Mouse (Mus musculus): Measurements from ENCODE around the gene Mkrn2. TPM values are rescaled to one million over a fixed set of nuclear protein-coding genes. Genes with fewer than 3 reads are reported as not detected.
A peak's percentile ranks its signal among the peaks of the same experiment; 100 is the strongest.

The Mkrn2 gene
- total and polyA plus RNA-seq, 2 experiments: 19.9 to 58.1 TPM

DNA sequence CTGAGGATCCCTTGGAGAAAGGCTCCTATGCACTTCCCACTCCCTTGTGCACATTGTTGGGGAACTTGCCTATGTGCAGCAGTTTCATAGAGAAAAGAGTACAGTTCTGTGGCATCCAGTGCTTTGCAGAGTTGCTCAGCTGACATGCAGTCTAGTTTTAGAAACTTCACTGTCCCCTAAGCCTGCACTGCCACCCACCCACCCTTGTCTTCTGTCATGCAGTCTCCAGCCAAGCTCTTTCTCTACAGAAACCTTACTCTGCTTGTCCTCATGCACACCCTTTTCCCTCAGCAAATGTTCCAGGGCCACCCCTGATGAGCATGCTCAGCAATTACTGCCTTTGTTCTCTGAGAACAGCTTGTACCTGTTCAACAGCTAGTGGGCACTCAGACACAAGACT is 12.1 kb downstream of the Mkrn2 start:
- no peak for TF ChIP-seq CTCF (IDR thresholded peaks at IDR 0.05; ENCODE audit: low read depth, low read length)
- TF ChIP-seq POLR2A (IDR thresholded peaks at IDR 0.05; ENCODE audit: extremely low read depth, insufficient read depth, low read length): no peak
- no peak overlapping the region for H3K27ac ChIP-seq (replicated peaks; ENCODE audit: insufficient read depth, low read depth, low read length)
- peaks cover 38% of the 10 kb centered on the region for H3K36me3 ChIP-seq (ENCODE audit: control insufficient read depth, insufficient read depth, low read length)

DNA sequence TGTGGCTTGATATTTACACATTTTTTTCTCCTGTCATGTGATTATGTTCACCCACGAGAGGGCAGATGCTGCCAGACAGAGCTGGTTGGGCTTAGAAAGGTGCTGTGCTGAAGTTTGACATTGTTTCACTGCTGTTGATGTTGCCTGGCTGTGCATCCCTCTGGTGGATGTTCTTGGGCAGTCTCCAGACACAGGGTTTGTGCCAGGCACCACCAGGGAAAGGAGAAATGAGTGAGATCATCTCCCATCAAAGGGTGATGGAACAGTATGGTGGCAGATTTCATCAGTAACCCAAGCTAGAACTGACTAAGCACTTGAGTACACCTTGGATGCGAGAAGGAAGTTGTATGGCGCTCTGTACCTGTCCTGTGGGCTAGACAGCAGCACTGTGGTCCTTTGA is 14.3 kb downstream of the Mkrn2 start:
- no peak overlapping the region for H3K9ac ChIP-seq (ENCODE audit: low read depth, low read length)
- TF ChIP-seq CTCF (IDR thresholded peaks at IDR 0.05; ENCODE audit: low read depth, low read length): no peak
- no peak for TF ChIP-seq POLR2A (IDR thresholded peaks at IDR 0.05; ENCODE audit: extremely low read depth, insufficient read depth, low read length)
- no peak overlapping the region for H3K4me3 ChIP-seq (ENCODE audit: insufficient read depth, low read depth, low read length)
- no peaks in the 10 kb centered on the region for H3K79me2 ChIP-seq (ENCODE audit: control insufficient read depth, insufficient read depth, low read length)
- H3K36me3 ChIP-seq (ENCODE audit: control insufficient read depth, insufficient read depth, low read length): peaks cover 48% of the 10 kb centered on the region
- H3K4me1 ChIP-seq (ENCODE audit: control insufficient read depth, insufficient read depth, low read length): peaks cover 5% of the 10 kb centered on the region; the same call in 1 of the 2 replicates
- H3K27me3 ChIP-seq (ENCODE audit: control insufficient read depth, insufficient read depth, low read length): no peaks in the 10 kb centered on the region
- WGBS: 69% methylated on average over 3 of the region's 3 CpGs
- H3K27ac ChIP-seq (replicated peaks; ENCODE audit: insufficient read depth, low read depth, low read length): no peak overlapping the region
- DNase-seq (ENCODE audit: extremely low read depth, low read depth, low spot score): no peak

More for the DNA sequence above, 12.1 kb downstream of the Mkrn2 start:
- Histone ChIP-seq H3K27me3 (ENCODE audit: control insufficient read depth, insufficient read depth, low read length) (no peaks in the 10 kb centered on the region), H3K4me3 (ENCODE audit: insufficient read depth, low read depth, low read length) (no peak overlapping the region), H3K9ac (ENCODE audit: low read depth, low read length) (no peak overlapping the region), H3K79me2 (ENCODE audit: control insufficient read depth, insufficient read depth, low read length) (peaks cover 1% of the 10 kb centered on the region; the same call in 1 of the 2 replicates), H3K4me1 (ENCODE audit: control insufficient read depth, insufficient read depth, low read length) (peaks cover 5% of the 10 kb centered on the region; the same call in 1 of the 2 replicates)
- no peak for DNase-seq (ENCODE audit: extremely low read depth, low read depth, low spot score)

DNA sequence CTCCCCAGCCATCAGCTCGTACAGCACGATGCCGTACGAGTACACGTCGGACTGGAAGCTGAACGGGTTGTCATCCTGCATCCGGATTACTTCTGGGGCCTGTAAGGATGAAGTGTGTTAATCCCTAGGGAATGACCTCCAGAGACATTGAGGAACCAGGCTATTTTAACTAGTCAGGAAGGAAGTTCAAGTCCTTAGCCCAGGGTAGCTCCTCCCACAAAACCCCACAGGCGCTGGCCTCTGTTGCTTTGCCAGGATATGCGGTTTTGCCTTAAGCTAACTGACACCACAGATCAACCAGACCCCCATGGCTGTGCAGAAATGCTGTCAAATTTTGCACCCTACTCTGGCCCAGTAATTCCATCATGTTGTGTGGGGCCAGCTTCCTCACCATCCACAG is 18.1 kb downstream of the Mkrn2 start:
- Histone ChIP-seq H3K36me3 (ENCODE audit: control insufficient read depth, insufficient read depth, low read length) (peaks cover 59% of the 10 kb centered on the region), H3K4me1 (ENCODE audit: control insufficient read depth, insufficient read depth, low read length) (peaks cover 5% of the 10 kb centered on the region; the same call in 1 of the 2 replicates), H3K27me3 (ENCODE audit: control insufficient read depth, insufficient read depth, low read length) (no peaks in the 10 kb centered on the region), H3K27ac (replicated peaks; ENCODE audit: insufficient read depth, low read depth, low read length) (no peak overlapping the region), H3K4me3 (ENCODE audit: insufficient read depth, low read depth, low read length) (no peak overlapping the region), H3K9ac (ENCODE audit: low read depth, low read length) (no peak overlapping the region), H3K79me2 (ENCODE audit: control insufficient read depth, insufficient read depth, low read length) (no peaks in the 10 kb centered on the region)
- no peak for DNase-seq (ENCODE audit: extremely low read depth, low read depth, low spot score)
- 74% methylated on average over 10 of the region's 10 CpGs for WGBS
- TF ChIP-seq POLR2A (IDR thresholded peaks at IDR 0.05; ENCODE audit: extremely low read depth, insufficient read depth, low read length) (no peak), CTCF (IDR thresholded peaks at IDR 0.05; ENCODE audit: low read depth, low read length) (no peak)

DNA sequence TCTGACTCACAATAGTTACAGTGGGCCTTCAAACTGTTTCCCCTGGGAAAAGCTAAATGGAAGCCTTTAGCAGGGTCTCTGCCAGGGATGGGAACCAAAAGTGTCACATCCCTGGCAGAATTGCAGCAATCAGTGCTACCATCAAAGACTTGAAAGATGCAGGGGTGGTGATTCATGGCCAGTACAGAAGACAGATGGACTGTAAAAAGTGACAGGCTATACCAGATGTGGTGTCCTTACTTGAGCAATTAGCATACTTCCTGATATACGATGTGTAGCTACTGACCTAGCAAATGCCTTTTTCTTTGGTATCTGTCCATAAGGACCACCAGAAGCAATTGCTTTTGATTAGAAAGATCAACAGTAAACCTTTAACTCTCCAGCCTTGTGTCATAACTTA is 19.2 kb downstream of the Mkrn2 start:
- H3K36me3 ChIP-seq (ENCODE audit: control insufficient read depth, insufficient read depth, low read length): peaks cover 67% of the 10 kb centered on the region

DNA sequence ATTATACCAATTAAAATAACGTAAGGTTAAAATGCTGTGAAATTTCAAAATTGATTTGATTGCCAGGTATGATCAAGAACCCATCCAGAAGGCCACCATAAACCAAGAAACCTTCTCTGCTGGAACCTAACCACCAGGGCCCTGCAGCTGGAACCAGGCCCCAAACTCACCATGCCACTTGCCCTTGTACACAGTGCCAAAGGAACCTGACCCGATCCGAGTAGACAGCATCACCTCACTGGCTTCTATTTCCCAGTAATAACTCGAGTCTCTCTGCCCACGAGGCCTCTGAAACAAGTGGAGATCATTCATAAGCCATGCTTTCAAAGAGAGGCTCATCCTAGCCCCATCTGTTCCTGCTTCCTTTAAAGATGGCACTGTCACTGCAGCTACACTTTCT is 24.4 kb downstream of the Mkrn2 start:
- Histone ChIP-seq H3K27ac (replicated peaks; ENCODE audit: insufficient read depth, low read depth, low read length) (no peak overlapping the region), H3K36me3 (ENCODE audit: control insufficient read depth, insufficient read depth, low read length) (peaks cover 69% of the 10 kb centered on the region), H3K9ac (ENCODE audit: low read depth, low read length) (no peak overlapping the region), H3K27me3 (ENCODE audit: control insufficient read depth, insufficient read depth, low read length) (no peaks in the 10 kb centered on the region), H3K4me3 (ENCODE audit: insufficient read depth, low read depth, low read length) (no peak overlapping the region), H3K79me2 (ENCODE audit: control insufficient read depth, insufficient read depth, low read length) (no peaks in the 10 kb centered on the region), H3K4me1 (ENCODE audit: control insufficient read depth, insufficient read depth, low read length) (peaks cover 4% of the 10 kb centered on the region)
- no peak for DNase-seq (ENCODE audit: extremely low read depth, low read depth, low spot score)
- WGBS: 64% methylated on average over 5 of the region's 5 CpGs
- TF ChIP-seq CTCF (IDR thresholded peaks at IDR 0.05; ENCODE audit: low read depth, low read length) (no peak), POLR2A (IDR thresholded peaks at IDR 0.05; ENCODE audit: extremely low read depth, insufficient read depth, low read length) (no peak)

More for the DNA sequence above, 19.2 kb downstream of the Mkrn2 start:
- Histone ChIP-seq H3K4me1 (ENCODE audit: control insufficient read depth, insufficient read depth, low read length) (peaks cover 4% of the 10 kb centered on the region; the same call in 1 of the 2 replicates), H3K9ac (ENCODE audit: low read depth, low read length) (no peak overlapping the region), H3K79me2 (ENCODE audit: control insufficient read depth, insufficient read depth, low read length) (no peaks in the 10 kb centered on the region), H3K4me3 (ENCODE audit: insufficient read depth, low read depth, low read length) (no peak overlapping the region), H3K27me3 (ENCODE audit: control insufficient read depth, insufficient read depth, low read length) (no peaks in the 10 kb centered on the region), H3K27ac (replicated peaks; ENCODE audit: insufficient read depth, low read depth, low read length) (no peak overlapping the region)
- no peak for TF ChIP-seq POLR2A (IDR thresholded peaks at IDR 0.05; ENCODE audit: extremely low read depth, insufficient read depth, low read length)
- TF ChIP-seq CTCF (IDR thresholded peaks at IDR 0.05; ENCODE audit: low read depth, low read length): no peak
- 79% methylated on average over 1 of the region's 1 CpGs for WGBS
- no peak for DNase-seq (ENCODE audit: extremely low read depth, low read depth, low spot score)

DNA sequence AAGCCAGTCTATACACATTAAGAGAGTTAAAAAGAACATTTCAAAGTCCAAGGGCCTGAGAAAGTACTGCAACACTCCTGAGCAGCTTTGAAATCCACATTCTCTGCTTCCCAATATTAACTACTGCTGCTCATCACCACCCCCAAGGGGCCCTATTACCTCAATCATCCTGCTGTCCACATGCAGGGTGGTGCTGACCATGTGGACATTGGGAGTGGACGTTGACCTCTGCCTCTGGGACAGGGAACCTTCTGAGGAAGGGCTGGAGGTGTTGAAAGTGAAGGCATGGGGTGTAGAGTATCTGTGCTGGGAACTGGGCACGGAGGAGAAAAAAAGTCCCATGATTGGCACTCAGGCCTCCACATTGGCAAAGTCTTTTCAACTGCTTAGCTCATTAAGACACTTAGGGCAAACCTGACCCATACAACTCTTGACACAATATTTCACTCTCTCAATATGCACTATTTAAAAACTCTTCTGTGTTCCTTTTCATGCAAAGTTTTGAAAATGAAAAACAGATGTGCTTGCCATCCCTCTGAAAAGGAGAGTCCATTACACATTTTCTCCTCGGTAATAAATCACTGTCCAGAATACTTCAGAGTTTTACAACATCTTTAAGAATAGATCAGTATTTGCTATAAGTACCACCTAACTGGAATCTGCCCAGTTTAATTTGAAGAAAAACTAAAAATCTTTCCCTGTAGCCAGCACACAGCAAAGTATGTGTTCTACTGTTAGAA is 29.5 kb downstream of the Mkrn2 start:
- H3K4me3 ChIP-seq (ENCODE audit: insufficient read depth, low read depth, low read length): no peak overlapping the region
- peak; percentile 78 for DNase-seq (ENCODE audit: extremely low read depth, low read depth, low spot score)
- H3K27me3 ChIP-seq (ENCODE audit: control insufficient read depth, insufficient read depth, low read length): no peaks in the 10 kb centered on the region
- H3K27ac ChIP-seq (replicated peaks; ENCODE audit: insufficient read depth, low read depth, low read length): no peak overlapping the region; the same call in 1 of the 2 replicates
- H3K36me3 ChIP-seq (ENCODE audit: control insufficient read depth, insufficient read depth, low read length): peaks cover 63% of the 10 kb centered on the region
- H3K4me1 ChIP-seq (ENCODE audit: control insufficient read depth, insufficient read depth, low read length): peaks cover 8% of the 10 kb centered on the region
- TF ChIP-seq CTCF (IDR thresholded peaks at IDR 0.05; ENCODE audit: low read depth, low read length) (0 out of 2 replicates have a peak, but pooled peaks have one; percentile 11), POLR2A (IDR thresholded peaks at IDR 0.05; ENCODE audit: extremely low read depth, insufficient read depth, low read length) (no peak)
- no peak overlapping the region for H3K9ac ChIP-seq (ENCODE audit: low read depth, low read length)
- H3K79me2 ChIP-seq (ENCODE audit: control insufficient read depth, insufficient read depth, low read length): peaks cover 4% of the 10 kb centered on the region; the same call in 1 of the 2 replicates
- 46% methylated on average over 3 of the region's 3 CpGs for WGBS
